ENCODE assay signal across 16 mouse cellular contexts in the genomic region with DNA sequence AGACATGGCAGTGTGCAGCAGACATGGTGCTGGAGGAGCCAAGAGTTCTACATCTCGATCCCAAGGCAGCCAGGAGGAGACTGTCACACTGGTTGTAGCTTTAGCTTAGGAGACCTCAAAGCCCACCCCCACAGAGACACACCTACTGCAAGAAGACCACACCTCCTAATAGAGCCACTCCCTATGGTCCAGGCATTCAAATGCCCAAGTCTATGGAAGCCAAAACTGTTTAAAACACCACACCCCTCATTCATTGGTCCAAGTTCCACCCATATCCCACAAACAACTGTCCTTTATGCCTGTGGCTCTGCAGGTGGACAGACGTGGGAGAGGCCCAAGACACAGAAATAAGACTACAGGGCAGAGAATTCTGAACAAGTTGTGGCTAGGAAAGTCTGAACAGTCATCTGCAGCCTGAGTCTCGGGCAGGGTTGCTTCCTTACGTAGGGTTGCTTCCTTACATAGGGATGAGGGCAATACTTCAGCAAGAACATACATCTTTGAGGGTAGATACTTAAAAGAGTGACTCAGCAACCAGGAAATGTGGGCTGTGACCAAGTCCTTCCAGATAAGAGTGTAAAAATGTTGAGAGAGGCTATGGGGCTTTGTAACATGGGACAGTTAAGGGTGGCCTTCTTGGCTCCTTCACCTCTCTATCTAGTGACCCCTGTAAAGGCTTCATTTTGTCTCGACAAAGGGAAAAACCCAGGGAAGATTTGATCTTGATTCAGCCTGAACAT. TPM values are rescaled to one million over a fixed set of nuclear protein-coding genes. Genes with fewer than 3 reads are reported as not detected.
"Had no signal": no experiment of that assay in that cellular context is flagged by ENCODE, and none has a peak within 500 bp of the region (broad histone marks: within the 10 kb centered on the region; RNA-seq: fewer than 3 reads in every experiment).

No protein-coding gene starts in this region.

- H3K27ac ChIP-seq: kidney, postnatal 0 days; limb, embryonic 13.5 days; liver, embryonic 14.5 days; midbrain, embryonic 10.5 days; neural tube, embryonic 15.5 days; stomach, postnatal 0 days had no signal

- H3K4me3 ChIP-seq: limb, embryonic 13.5 days; midbrain, embryonic 10.5 days; myocyte; neural tube, embryonic 15.5 days had no signal

- H3K9me3 ChIP-seq: limb, embryonic 13.5 days; midbrain, embryonic 10.5 days; neural tube, embryonic 15.5 days had no signal

- H3K36me3 ChIP-seq: limb, embryonic 13.5 days; midbrain, embryonic 10.5 days; neural tube, embryonic 15.5 days had no signal

- DNase-seq: kidney, postnatal 36 days; left cerebral cortex, postnatal 4 days; lung, adult 18-20 months; midbrain, embryonic 14.5 days; right cerebral cortex, adult 18-20 months had no signal

- H3K4me1 ChIP-seq: limb, embryonic 13.5 days had no signal

RNA-seq across cellular contexts. Expression of gene Otp, which starts 12.7 kb away (rescaled TPM):
- total RNA-seq: layer of hippocampus, adult 18-20 months; layer of hippocampus, postnatal 10 days; liver, adult 2 months had no signal
- polyA plus RNA-seq: kidney, postnatal 0 days; limb, embryonic 13.5 days; liver, adult 2 months; liver, embryonic 14.5 days; lung, embryonic 16.5 days; myocyte; stomach, postnatal 0 days had no signal
